Mouse (Mus musculus) large intestine, adult 2 months (tissue): Measurements from ENCODE around the gene 9130409I23Rik. TPM values are rescaled to one million over a fixed set of nuclear protein-coding genes. Genes with fewer than 3 reads are reported as not detected.
"Not testable (repeated sequence)": the region's sequence is repeated elsewhere in the genome, so short reads cannot be mapped to it uniquely, and the experiment has no call there.

Experiments used
- DNase-seq: peaks from one replicate; pipeline ENCODE4 v3.0.0-alpha.2; 2012; ENCODE audit warnings: low read depth, low spot score
- WGBS: fragments of 180-500 bp; shearing (Covaris S2); methylation state at CpG from one replicate; pipeline ENCODE4 v1.1.7; 2018; 5-methylcytosine and 5-hydroxymethylcytosine counted together
- polyA plus RNA-seq: library from polyadenylated mRNA; depleted of rRNA; stranded (reverse); fragments of >200 nt; gene quantifications from 2 replicates; pipeline ENCODE4 v1.2.3, GENCODE M21; 2012; rRNA removed

The 9130409I23Rik gene
- polyA plus RNA-seq, 1 experiment, result not detected

DNA sequence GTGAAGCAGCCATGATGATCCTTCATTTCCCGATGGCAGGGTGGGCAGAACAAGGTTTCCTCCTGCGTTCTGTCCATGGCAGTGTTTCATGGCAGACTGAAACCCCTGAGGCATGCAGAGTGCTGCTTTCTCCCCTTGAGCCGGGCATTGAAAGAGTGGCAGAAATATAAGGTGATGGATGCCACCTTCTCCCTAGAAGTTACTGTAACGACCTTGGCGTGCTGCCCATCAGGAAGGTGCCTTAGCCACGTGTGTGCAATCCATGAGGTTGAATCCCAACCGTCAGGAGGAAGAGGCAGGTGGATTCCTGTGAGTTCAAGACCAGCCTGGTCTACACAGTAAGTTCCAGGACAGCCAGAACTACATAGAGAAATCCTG is 29.6 kb upstream of the 9130409I23Rik start:
- 43% methylated on average over 7 of the region's 7 CpGs for WGBS

DNA sequence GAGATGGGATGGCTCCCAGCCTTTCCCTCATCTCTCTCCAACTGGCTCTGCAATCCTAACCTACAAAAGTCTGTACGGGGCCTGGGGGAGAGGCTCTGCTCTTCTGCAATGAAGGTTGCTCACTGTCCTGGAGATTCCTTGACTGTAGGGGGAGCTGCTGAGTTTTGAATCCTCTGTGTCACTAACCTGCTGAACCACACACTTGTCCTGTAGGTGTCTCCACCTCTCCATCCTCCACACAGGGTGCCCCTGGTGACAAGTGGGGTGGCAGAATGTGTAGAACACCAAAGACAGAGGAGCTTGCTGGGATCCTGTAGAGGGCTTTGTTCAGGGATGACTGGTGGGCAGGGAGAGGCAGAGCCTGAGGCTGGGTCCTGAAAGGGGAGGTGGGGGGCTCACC is 28.8 kb upstream of the 9130409I23Rik start:
- peak; percentile 32 for DNase-seq
- WGBS, result 9% methylated on average over 1 of the region's 1 CpGs

More for the DNA sequence above, 29.6 kb upstream of the 9130409I23Rik start:
- no peak for DNase-seq

DNA sequence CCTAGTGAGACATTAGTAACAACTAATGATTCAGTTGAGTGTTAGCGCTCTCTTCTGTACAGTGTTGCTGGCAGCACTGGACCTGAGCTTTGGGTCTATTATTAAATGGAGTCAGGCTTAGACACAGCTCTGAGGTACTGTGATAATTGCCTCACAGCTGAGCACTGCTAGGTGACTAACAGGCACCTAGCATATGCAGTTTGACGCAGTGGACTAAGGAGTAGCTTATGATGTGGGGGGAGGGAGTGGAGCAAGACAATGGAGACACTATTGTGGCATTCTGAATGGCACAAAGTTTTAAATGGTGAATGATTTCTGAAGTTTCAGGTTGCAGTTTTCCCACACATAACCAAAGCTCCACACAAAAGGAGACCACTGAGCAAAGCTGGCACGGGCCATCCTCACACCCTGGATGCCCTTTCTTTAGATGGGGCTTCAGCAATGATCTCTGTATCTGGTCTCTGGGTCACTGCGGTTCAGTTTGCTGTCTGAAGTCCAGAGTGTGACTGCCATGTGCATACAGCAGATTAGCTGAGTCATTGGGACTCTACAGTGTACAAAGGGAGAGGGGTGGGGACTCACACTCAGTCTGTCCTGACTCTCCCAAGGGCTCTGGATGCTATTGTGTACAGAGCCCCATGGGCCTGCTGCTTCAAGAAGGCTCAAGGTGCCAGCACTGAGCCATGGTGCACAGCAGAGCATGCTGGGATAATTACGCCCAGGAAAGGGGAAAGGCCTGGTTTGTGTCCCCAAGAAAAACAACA is 15.8 kb upstream of the 9130409I23Rik start:
- 65% methylated on average over 4 of the region's 5 CpGs for WGBS
- not testable (repeated sequence) for DNase-seq

DNA sequence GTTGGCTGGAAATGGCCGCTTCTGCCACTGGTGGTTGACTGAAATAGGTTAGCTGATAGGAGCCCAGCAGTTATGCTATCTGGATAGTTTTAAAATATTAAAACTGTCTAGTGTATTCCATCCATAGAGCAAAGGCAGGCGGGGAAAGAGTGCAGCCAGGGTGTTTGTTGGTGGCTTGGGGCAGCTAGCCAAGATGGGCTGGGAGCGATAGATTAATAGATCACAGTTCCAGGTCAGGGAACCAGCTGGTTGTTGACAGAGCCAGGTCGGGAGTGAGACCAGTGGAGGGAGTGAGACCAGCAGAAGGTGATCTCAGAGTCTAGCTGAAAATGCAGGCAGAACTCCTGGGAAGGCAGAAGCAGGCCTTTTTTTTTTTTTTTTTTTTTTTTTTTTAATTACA is 13.4 kb upstream of the 9130409I23Rik start:
- 43% methylated on average over 4 of the region's 4 CpGs for WGBS
- DNase-seq, result no peak

DNA sequence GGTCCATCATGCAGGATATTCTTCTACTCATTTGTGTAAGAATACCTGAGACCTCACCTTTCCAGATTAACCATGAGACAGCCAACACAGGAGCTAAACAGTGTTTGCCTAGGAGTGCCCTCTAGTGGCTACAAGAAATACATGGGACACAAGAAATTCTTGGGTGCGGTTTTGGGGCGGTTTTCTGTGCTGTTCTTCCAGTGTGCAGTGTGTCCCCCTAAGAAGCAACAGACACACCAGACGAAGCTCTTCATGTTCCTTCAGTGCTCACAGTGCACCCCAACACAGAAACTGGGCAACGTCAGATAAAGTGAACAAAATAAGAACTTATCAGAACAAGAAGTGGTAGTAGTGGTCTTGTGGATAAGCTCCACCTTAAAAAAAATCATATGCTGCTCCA is 11.4 kb upstream of the 9130409I23Rik start:
- 22% methylated on average over 4 of the region's 4 CpGs for WGBS
- DNase-seq, result no peak

DNA sequence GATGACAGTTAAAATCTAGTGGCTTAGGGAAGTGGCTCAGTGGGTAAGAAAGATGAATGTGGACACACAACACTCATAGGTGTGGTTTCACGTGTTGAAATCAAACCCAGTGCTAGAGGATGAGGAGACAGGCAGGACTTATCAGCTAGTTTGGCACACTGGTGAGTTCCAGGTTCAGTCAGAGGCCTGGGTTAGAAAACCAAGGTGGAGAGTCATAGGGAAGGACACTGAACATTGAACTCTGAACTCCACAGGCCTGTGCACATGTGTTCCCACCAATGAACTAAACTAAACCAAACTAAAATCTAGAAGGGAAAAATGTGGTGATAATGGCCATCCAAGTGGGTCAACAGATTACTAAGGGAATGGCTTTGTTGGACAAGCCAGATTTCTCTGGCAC is 3.5 kb upstream of the 9130409I23Rik start:
- 51% methylated on average over 1 of the region's 1 CpGs for WGBS

DNA sequence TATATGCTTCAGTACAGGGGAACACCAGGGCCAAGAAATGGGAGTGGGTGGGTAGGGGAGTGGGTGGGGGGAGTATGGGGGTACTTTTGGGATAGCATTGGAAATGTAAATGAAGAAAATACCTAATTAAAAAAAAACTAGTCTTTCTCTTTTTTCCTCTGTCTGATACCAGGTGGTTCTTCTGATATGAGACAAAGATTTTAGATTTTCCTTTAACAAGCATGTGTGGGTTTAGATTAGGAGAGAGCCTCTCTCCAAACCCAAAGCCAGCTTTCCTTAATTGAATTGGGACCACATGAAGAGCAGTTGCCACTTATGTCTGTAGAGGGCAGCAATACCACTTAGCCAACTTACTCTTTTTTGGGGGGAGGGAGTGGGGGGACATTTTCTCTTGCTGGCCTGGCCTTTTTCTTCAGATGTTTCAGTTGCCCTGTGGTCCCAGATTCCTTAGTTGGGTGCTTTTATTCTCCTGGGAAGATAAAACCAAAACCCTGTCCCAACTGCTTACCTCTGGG is 1.7 kb upstream of the 9130409I23Rik start:
- no peak for DNase-seq

More for the DNA sequence above, 3.5 kb upstream of the 9130409I23Rik start:
- no peak for DNase-seq

DNA sequence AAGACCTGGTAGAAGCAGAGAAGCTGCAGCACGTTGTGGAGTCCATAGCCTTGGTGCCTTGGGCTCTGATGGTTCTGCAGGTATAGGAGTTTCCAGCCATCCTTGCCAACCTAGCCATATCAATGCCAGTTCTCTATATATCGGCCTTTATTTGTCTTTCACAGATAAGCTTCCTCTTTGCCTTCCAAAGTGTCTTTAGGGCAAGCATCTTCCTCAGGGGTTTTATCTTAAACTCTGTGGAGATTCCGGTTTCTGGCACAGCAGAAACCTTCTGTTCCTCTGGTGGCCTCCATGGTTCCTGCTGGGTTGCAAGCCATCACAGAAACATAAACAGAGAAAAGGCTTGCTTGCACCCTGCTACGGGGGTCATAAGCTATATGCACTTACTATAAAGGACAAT is 1.9 kb downstream of the 9130409I23Rik start:
- no peak for DNase-seq
- WGBS, result 76% methylated on average over 4 of the region's 4 CpGs

DNA sequence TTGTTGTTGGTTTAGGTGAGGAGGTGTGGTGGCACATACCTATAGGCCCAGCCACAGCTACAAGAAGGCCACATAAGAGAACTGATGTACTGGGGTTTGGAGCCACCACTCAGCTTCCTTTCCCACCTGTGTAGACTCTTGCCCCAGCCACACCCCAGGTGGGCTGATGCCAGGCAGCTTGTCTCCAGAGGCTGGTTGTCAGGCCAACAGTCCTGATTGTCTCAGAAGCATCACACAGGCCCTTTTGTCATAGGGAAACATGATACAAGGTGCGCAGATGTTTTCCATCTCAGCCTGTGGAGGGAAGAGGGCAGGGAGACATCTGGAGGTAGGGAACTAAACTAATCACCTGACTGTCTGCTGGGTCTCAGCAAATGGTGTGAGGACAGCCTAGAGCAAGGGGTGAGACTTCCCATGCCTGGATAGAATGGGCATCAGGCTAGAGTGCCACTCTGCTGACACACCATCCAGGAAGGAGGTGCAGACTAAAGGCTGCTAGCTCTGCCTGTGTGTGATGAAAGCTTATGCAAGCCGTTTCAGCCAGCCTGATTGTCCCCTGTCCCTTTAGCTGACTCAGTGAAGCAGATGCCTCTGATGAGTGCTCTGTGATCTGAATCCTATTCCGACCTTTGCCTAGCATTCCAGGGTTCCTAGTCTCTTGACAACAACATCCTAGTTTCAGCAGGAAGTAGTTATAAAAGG is 10.9 kb downstream of the 9130409I23Rik start:
- no peak for DNase-seq
- 58% methylated on average over 3 of the region's 3 CpGs for WGBS

DNA sequence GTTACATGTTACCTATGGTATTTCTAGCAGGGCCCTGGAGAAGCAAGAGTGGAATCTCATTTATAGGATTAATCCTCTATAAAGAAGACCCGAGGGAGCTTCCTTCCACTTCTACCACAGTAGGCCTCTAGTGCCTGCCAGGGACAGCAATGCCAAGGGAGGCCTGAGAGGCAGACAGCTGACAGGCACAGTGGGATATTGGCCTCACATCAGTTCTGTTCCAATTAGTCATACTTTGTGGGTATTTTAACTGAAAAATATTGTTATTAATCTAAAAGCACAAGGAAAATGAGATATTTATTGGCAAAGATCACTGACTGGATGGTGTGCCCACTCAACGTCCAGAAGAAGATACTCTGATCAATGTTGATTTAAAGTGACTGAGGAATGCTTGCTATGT is 13.0 kb downstream of the 9130409I23Rik start:
- no peak for DNase-seq
- WGBS, result 65% methylated on average over 2 of the region's 2 CpGs

DNA sequence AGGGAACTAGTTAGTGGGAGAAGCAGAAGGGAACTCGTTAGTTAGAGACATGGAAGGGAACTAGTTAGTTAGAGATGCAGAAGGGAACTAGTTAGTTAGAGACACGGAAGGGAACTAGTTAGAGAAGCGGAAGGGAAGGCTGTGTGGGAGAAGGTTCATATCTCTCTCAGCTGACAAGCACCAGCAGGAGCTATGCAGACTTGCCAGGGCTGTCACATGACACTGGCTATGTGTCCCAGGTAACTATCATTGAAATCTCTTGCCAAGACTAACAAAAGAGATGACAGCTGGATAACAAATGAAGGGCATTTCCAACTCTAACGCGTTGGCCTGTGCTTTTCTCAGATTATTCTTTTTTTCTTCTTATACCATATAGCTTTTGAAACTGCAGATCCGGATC is 13.6 kb downstream of the 9130409I23Rik start:
- 52% methylated on average over 6 of the region's 6 CpGs for WGBS
- peak; percentile 42 for DNase-seq

DNA sequence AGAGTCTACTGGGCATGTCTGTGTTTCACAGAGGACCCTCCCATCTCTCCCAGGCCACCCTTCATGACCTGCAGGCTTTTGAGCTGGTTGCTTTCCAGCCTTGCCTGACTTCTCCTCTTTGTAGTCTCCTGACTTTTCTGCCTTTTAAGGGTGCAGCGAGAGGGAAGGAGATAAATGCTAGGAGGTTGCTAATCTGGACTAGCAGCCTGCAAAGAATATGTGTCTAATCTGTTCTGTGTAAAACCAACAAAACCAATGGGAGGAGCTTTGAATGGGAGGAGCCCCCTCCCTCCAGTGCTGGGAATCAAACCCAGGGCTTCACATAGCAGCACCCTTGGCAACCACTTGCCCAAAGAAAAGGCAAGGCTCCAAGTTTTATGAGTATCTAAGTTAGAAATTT is 17.3 kb downstream of the 9130409I23Rik start:
- 63% methylated on average over 1 of the region's 1 CpGs for WGBS
- no peak for DNase-seq

DNA sequence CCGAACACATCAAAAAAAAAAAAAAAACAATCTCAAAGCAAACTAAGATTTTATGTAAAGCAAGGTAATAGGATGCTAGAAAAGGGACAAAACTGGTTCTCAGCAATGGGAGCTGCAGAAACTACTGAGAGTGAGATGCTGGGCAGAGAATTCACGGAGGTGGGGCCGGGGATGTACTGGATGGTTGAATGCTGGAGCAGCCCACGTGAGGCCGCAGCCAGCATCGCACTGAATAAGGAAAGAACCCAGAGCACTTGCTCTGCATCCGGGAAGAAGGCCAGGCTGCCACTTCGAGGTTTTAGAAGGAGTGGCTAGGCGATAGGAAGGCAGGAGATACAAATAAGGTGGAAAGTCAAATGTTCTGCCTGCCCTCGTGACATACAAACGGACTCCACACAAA is 18.6 kb downstream of the 9130409I23Rik start:
- WGBS, result 60% methylated on average over 11 of the region's 11 CpGs
- DNase-seq, result no peak

DNA sequence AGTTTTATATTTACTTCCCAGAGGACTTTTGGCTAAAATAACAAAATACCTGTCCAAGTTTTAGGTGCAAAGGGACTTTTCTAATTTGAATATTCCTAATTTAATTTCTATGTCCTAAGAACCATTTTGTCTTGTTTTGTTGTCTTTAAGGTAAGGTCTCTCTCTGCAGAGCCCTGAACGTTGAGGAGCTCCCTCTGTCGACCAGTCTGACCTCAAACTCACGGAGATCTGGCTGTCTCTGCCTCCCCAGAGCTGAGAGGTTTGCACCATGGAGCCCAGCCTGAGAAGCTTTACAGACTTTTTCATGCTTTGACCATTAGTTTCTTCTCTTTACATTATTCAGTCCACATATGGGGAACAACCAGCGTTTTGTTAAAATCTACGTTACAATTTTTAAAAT is 22.0 kb downstream of the 9130409I23Rik start:
- no peak for DNase-seq
- WGBS, result 39% methylated on average over 5 of the region's 5 CpGs

DNA sequence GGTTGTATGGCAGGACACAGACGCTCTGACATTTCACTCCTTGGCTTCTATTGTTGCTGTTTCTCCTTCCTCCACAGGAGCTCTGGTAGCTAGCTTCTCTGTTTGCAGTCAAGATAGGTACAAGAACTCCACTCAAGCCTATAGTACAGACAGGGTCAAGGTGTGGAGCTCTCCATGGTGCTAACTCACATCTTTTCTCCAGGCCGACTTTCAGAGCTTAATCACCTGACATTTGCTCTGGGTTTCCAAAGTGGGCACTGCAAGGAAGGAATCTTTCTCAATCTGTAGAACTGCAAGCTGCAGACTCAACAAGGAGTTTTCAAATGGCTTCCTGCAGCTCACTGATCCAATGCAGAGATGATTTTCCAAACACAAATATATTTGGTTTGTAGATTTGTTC is 33.0 kb downstream of the 9130409I23Rik start:
- no peak for DNase-seq
- 45% methylated on average over 2 of the region's 2 CpGs for WGBS

DNA sequence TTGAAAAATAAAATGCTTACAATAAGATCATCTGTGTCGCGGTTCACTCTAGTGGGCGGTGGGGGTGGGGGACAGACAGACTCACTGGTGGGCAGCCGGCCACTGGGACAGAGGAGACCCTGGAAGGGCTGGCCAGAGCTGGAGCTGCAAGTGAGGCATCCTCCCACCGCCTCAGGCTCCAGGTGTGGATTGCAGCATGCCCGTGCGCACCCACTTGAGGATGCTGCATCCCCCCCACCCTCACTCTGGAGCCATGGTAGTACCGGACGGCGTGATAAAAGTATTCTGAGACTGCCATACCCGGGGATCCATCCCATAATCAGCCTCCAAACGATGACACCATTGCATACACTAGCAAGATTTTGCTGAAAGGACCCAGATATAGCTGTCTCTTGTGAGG is 39.0 kb downstream of the 9130409I23Rik start:
- DNase-seq, result no peak
- 70% methylated on average over 12 of the region's 12 CpGs for WGBS

Other genes with a start within 250 kb of the 9130409I23Rik start
- gene H3f3a, start 237.3 kb upstream of the 9130409I23Rik start, polyA plus RNA-seq, result 392 and 459 TPM in 2 replicates
- gene Sde2, start 200.1 kb upstream of the 9130409I23Rik start, polyA plus RNA-seq, result 6.5 and 7.3 TPM in 2 replicates
- gene Lefty2, start 158.1 kb upstream of the 9130409I23Rik start, polyA plus RNA-seq, result not detected in 2 replicates
- 31.1 and 35.0 TPM in 2 replicates for gene Pycr2, start 146.9 kb upstream of the 9130409I23Rik start, polyA plus RNA-seq
- 4.6 and 7.0 TPM in 2 replicates for gene Lefty1, start 116.2 kb upstream of the 9130409I23Rik start, polyA plus RNA-seq
- gene Tmem63a, start 108.9 kb upstream of the 9130409I23Rik start, polyA plus RNA-seq, result 35.5 and 36.9 TPM in 2 replicates
- gene Ephx1, start 30.3 kb upstream of the 9130409I23Rik start, polyA plus RNA-seq, result 15.5 and 16.1 TPM in 2 replicates
- 5.1 and 9.8 TPM in 2 replicates for gene Nvl, start 93.0 kb downstream of the 9130409I23Rik start, polyA plus RNA-seq
- 27.3 and 32.1 TPM in 2 replicates for gene Cnih4, start 93.5 kb downstream of the 9130409I23Rik start, polyA plus RNA-seq
- 16.0 and 25.6 TPM in 2 replicates for gene Wdr26, start 160.8 kb downstream of the 9130409I23Rik start, polyA plus RNA-seq